Mouse (Mus musculus) lung, embryonic 16.5 days (tissue): Measurements from ENCODE around the gene Ing3. TPM values are rescaled to one million over a fixed set of nuclear protein-coding genes. Genes with fewer than 3 reads are reported as not detected.

Source experiments
- polyA plus RNA-seq: library from polyadenylated mRNA; unstranded; fragments of >200 nt; fragmentation: Nextera tagmentation; extraction: Ambion mirVana; gene quantifications from 2 replicates; pipeline ENCODE4 v1.2.1, GENCODE M21; 2015

Gene Ing3
- polyA plus RNA-seq, 1 experiment from 2014 or later = 64.2 TPM

Other genes with a start within 250 kb of the Ing3 start
- gene Tspan12, start 97.1 kb upstream of the Ing3 start, polyA plus RNA-seq = 58.2 and 59.4 TPM in 2 replicates
- 21.9 and 22.1 TPM in 2 replicates for gene Cped1, start 36.3 kb downstream of the Ing3 start, polyA plus RNA-seq